Mouse (Mus musculus): ENCODE measurements around the gene Tpx2. TPM values are rescaled to one million over a fixed set of nuclear protein-coding genes. Genes with fewer than 3 reads are reported as not detected.

The Tpx2 gene
- total RNA-seq, 2 experiments from 2014 or later, result 2.5 to 3.0 TPM

DNA sequence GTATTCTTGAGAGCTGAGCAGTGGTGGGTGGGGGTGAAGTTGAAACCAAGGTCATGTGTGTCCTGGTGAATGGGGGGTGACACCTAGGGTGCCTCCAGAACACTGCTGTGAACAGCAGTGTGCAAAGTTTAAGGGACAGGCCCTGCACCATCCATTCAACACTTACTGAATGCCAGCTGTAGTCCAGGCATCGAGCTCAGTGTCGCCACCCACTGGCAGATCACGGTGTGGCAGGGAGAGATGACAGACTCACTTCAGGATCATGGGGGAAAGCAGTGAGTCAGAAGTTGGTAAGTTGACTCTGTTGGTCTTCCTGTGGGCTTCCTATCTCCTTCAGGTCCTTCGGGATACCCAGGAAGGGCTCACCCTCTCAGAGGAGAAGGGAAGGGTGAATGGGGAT, 92.1 kb downstream of the Tpx2 start:
- Histone ChIP-seq H3K27ac (no peak overlapping the region), H3K4me3 (no peak overlapping the region)
- DNase-seq (ENCODE audit: extremely low spot score in 1 of 2, low spot score in 2 of 2), result peak in 1 of 2 experiments; percentile 48
- peak; percentile 72 for TF ChIP-seq CTCF (IDR thresholded peaks at IDR 0.05)
- intact Hi-C loops (cut with DNase I), result no loop called here

DNA sequence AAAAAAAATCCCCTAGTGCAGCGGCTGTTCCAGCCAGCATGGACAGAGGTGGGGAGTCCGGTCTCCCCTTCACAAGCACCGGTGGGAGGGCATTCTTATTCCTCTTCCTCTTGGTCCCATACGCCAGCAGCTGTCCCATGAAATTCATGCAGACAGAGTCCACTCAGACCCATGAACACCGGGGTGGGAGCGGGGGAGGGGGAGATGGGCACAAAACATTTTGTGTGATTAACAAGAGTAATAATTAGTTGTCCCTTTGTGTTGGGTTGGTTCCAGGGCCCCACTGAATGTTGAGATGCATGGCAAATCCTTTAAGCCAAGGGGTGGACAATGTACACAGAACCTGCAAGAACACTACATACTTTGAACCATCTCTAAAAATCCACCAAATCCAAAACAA, 93.3 kb downstream of the Tpx2 start:
- DNase-seq (ENCODE audit: extremely low spot score in 1 of 2, low spot score in 2 of 2), result no peak
- H3K4me3 ChIP-seq, result no peak overlapping the region
- intact Hi-C loops (cut with DNase I), result no loop called here
- TF ChIP-seq CTCF (IDR thresholded peaks at IDR 0.05), result no peak
- H3K27ac ChIP-seq, result no peak overlapping the region

DNA sequence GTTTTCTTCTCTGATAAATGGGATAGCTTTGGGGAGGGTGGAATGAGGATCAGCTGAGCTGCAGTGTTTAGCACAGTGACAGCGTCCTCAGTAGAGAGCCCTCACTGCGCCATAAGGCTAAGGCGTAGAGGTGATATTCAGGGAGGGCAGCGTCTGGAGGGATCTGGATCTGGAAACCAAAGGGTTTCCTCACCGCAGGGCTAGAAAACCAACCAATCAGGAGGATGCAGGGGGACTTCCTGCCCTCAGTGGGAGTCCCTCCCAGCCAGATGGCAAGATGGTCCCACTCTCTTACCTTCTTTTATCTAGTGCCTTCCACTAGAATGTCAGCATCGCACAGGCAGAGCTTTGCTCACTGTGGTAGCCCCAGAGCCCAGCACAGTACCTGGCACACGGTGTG, 94.0 kb downstream of the Tpx2 start:
- TF ChIP-seq CTCF (IDR thresholded peaks at IDR 0.05), result no peak
- no peak for DNase-seq (ENCODE audit: extremely low spot score in 1 of 2, low spot score in 2 of 2)
- H3K27ac ChIP-seq, result no peak overlapping the region
- H3K4me3 ChIP-seq, result no peak overlapping the region
- intact Hi-C loops (cut with DNase I), result no loop called here

DNA sequence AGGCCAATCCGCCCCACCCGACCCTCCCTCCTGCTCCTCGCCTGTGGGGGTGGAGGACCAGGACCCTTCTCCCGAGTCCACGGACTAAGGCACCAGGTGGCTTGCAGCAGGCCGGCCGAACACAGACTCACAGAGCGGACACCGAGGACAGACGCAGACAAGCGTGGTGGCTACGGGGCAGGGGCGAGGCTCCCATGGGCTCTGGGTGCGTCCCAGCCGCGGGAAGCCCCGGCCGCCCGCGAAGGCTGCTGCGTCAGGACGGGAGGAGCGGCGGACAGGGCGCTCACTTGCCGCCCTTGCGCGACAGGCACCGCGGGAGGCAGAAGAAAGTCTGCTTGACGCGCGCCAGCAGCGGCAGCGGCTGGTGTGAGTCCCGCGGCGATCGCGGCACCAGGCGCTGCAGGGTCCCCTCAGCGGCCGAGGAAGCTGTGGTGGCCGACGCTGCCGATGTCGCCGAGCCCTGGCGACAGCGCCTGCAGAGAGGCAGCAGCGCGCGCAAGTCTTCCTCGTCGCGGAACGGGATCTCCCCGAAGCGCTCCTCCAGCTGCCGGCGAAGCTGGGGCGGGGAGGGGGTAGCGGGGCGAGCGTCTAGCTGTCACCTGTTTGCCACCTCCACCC, 95.2 kb downstream of the Tpx2 start:
- DNase-seq (ENCODE audit: extremely low spot score in 1 of 2, low spot score in 2 of 2), result no peak
- intact Hi-C loops (cut with DNase I), result no loop called here
- no peak for TF ChIP-seq CTCF (IDR thresholded peaks at IDR 0.05)
- H3K27ac ChIP-seq, result no peak overlapping the region
- H3K4me3 ChIP-seq, result peak overlapping the region; percentile 44

DNA sequence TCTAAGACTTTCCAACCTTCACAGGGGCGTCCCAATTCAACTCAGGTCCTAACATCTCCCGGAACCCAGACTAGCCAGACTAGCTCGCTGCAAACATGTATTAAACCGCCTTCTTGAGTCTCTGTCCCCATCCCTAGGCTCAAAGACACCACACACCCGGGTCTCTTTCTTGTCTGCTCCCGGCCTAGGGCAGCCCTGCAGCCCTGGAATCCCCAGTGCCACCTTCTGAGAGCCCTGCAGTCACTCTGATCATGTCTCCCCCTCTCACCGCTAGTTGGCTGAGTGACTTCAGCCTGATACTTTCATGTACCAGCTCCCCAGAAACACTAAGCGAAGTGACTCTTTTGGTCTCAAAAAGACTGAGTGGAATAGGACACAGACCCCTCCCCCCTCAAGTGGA, 95.8 kb downstream of the Tpx2 start:
- peak; percentile 5 for TF ChIP-seq CTCF (IDR thresholded peaks at IDR 0.05)
- no peak for DNase-seq (ENCODE audit: extremely low spot score in 1 of 2, low spot score in 2 of 2)
- Histone ChIP-seq H3K4me3 (peak overlapping the region; percentile 44), H3K27ac (no peak overlapping the region)
- intact Hi-C loops (cut with DNase I), result no loop called here

DNA sequence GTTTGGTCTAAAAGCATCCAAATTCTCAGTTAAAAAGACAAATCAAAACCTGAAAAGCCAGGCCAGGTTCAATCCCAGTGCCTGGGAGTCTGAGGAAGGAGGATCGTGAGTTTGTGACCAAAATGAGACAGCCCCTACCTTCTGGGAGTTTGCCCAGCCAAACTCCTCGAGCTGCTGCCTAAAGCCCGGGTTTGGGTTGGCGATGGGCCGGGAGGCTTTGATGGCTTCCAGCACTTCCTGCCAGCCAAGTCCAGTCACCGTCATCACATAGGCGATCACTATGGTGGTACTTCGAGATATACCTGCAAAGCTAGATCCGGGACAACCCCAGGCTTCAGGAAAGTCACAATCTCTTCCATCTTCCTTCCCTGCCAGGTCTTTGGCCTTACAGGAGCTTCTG, 96.2 kb downstream of the Tpx2 start:
- DNase-seq (ENCODE audit: extremely low spot score in 1 of 2, low spot score in 2 of 2), result no peak
- intact Hi-C loops (cut with DNase I), result no loop called here
- Histone ChIP-seq H3K4me3 (no peak overlapping the region), H3K27ac (no peak overlapping the region)
- TF ChIP-seq CTCF (IDR thresholded peaks at IDR 0.05), result no peak

Small RNAs within 50 kb of the gene (microRNA-seq; reads per million reads assigned to microRNA genes)
- 0 reads per million in 2 experiments for gene Mir5622

Other genes starting within 250 kb of the Tpx2 start
- not detected for gene Defb45, start 248.6 kb upstream of the Tpx2 start, total RNA-seq (2021)
- gene Defb36, start 243.6 kb upstream of the Tpx2 start, total RNA-seq (2021), result not detected
- not detected for gene Defb25, start 224.9 kb upstream of the Tpx2 start, total RNA-seq (2021)
- under 1 TPM; 0.65 to 0.68 TPM for gene Rem1, start 221.0 kb upstream of the Tpx2 start, total RNA-seq (2021)
- 10 to 100 TPM; 77.2 to 82.2 TPM for gene H13, start 178.5 kb upstream of the Tpx2 start, total RNA-seq (2021)
- 10 to 100 TPM; 17.6 to 19.8 TPM for gene Mcts2, start 160.9 kb upstream of the Tpx2 start, total RNA-seq (2021)
- 10 to 100 TPM; 22.4 to 24.2 TPM for gene Id1, start 111.7 kb upstream of the Tpx2 start, total RNA-seq (2021)
- 1 to 10 TPM; 1.7 to 1.9 TPM for gene Cox4i2, start 93.8 kb upstream of the Tpx2 start, total RNA-seq (2021)
- 100 to 1,000 TPM; 133 to 135 TPM for gene Bcl2l1, start 16.2 kb upstream of the Tpx2 start, total RNA-seq (2021)
- not detected for gene Mylk2, start 63.4 kb downstream of the Tpx2 start, total RNA-seq (2021)
- gene Foxs1, start 85.2 kb downstream of the Tpx2 start, total RNA-seq (2021), result under 1 TPM; 0.34 to 0.44 TPM
- gene Dusp15, start 103.7 kb downstream of the Tpx2 start, total RNA-seq (2021), result 10 to 100 TPM; 16.9 to 20.3 TPM
- gene Ttll9, start 114.5 kb downstream of the Tpx2 start, total RNA-seq (2021), result 1 to 10 TPM; 2.3 to 2.9 TPM
- gene Pdrg1, start 167.5 kb downstream of the Tpx2 start, total RNA-seq (2021), result 10 to 100 TPM; 55.5 to 60.5 TPM
- 1 to 10 TPM; 5.0 to 5.3 TPM for gene Xkr7, start 183.9 kb downstream of the Tpx2 start, total RNA-seq (2021)
- 1 to 10 TPM; 5.4 to 6.2 TPM for gene Ccm2l, start 218.0 kb downstream of the Tpx2 start, total RNA-seq (2021)